Mouse (Mus musculus) cerebellum, adult 2 months (tissue): ENCODE data around the gene Tmprss9.

Source experiments
- CTCF ChIP-seq: fragments of 200-500 bp; IDR thresholded peaks from 2 replicates; pipeline ENCODE4 v1.5.1; 2011; ENCODE audit warnings: low read depth, mild to moderate bottlenecking, control low read depth, low read length, moderate library complexity, borderline replicate concordance; ENCODE audit not compliant: insufficient read depth
- POLR2A ChIP-seq: fragments of 200-500 bp; IDR thresholded peaks from 2 replicates; pipeline ENCODE4 v1.6.1; 2011; ENCODE audit warnings: low read length, control low read depth, borderline replicate concordance; ENCODE audit not compliant: insufficient read depth

- TF ChIP-seq POLR2A = no peak
- no peak for TF ChIP-seq CTCF
Measured at GRCm38 (mm10) chr10:80934136-80934985, 62.7 kb downstream of the Tmprss9 start.
